Mouse (Mus musculus) neural tube, embryonic 11.5 days (tissue): ENCODE results near the gene Vmn2r117. TPM values are rescaled to one million over a fixed set of nuclear protein-coding genes. Genes with fewer than 3 reads are reported as not detected.
"Not testable (repeated sequence)": the region's sequence is repeated elsewhere in the genome, so short reads cannot be mapped to it uniquely, and the experiment has no call there.

Experiments used
- ATAC-seq: fragments of 200-750 bp; cut with Nextera tagmentation; 2 replicates; pipeline ENCODE4 v1.8.0; 2017; ENCODE audit warnings: moderate number of reproducible peaks, mild to moderate bottlenecking, moderate TSS enrichment, moderate library complexity; ENCODE audit not compliant: insufficient read depth, low FRiP score, low TSS enrichment
- DNase-seq: peaks from one replicate; pipeline ENCODE4 v3.0.0-alpha.2; 2015; ENCODE audit warnings: low spot score
- H3K27ac ChIP-seq: fragments of 300-500 bp; sonication (generic); 2 replicates; pipeline ENCODE4 v1.5.1; 2014; ENCODE audit warnings: low read depth, mild to moderate bottlenecking, low read length
- H3K27me3 ChIP-seq: fragments of 300-500 bp; sonication (generic); 2 replicates; pipeline ENCODE4 v1.6.1; 2014; ENCODE audit warnings: mild to moderate bottlenecking, low read length, mixed read lengths; ENCODE audit not compliant: control insufficient read depth, insufficient read depth
- H3K36me3 ChIP-seq: fragments of 300-500 bp; sonication (generic); 2 replicates; pipeline ENCODE4 v1.6.1; 2014; ENCODE audit warnings: mild to moderate bottlenecking, low read length, moderate library complexity, mixed read lengths; ENCODE audit not compliant: control insufficient read depth, insufficient read depth
- H3K4me1 ChIP-seq: fragments of 300-500 bp; sonication (generic); 2 replicates; pipeline ENCODE4 v1.6.1; 2014; ENCODE audit warnings: low read length, mixed read lengths; ENCODE audit not compliant: control insufficient read depth, insufficient read depth
- H3K4me2 ChIP-seq: fragments of 300-500 bp; sonication (generic); 2 replicates; pipeline ENCODE4 v1.6.1; 2014; ENCODE audit warnings: low read depth, mild to moderate bottlenecking, moderate library complexity
- H3K4me3 ChIP-seq: fragments of 300-500 bp; sonication (generic); 2 replicates; pipeline ENCODE4 v1.5.1; 2014; ENCODE audit warnings: low read depth, low read length
- H3K9ac ChIP-seq: fragments of 300-500 bp; sonication (generic); 2 replicates; pipeline ENCODE4 v1.6.1; 2014; ENCODE audit warnings: mild to moderate bottlenecking, low read length
- H3K9me3 ChIP-seq: fragments of 300-500 bp; sonication (generic); 2 replicates; pipeline ENCODE4 v1.6.1; 2016; ENCODE audit warnings: low read length; ENCODE audit not compliant: control insufficient read depth
- WGBS: fragments of 180-500 bp; shearing (Covaris S2); extraction: QIAGEN DNeasy Blood & Tissue Kit; methylation state at CpG from one replicate; pipeline ENCODE4 v1.1.7; 2014; 5-methylcytosine and 5-hydroxymethylcytosine counted together
- polyA plus RNA-seq: library from polyadenylated mRNA; unstranded; fragments of >200 nt; fragmentation: Nextera tagmentation; extraction: Ambion mirVana; gene quantifications from 2 replicates; pipeline ENCODE4 v1.2.1, GENCODE M21; 2014

Vmn2r117 gene
- polyA plus RNA-seq: not detected in 2 replicates

DNA sequence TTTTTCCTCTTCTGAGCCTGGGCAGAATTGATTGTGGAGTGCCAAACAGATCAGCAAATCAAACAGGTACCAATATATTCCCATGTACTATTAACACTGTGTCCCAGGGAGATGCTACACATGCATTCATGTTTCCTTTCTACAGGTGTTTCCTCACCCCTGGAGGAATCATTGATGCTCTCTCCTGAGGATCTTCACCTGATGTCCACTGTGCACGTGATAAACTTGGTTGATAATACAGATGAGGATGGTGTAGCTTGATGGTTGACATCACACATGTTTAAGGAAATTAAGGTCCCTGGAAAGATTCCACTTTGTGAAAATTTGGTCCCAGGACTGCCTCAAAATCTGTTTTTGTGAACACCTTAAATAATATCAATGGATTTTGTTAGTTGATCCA, at the start of gene Vmn2r117:
Vmn2r117 (minus strand) TSS at position 101 of the 400 bp plus-strand sequence.
- H3K27ac ChIP-seq, H3K4me3 ChIP-seq, H3K36me3 ChIP-seq, ATAC-seq, H3K27me3 ChIP-seq, DNase-seq, H3K9me3 ChIP-seq, H3K4me2 ChIP-seq, H3K4me1 ChIP-seq, H3K9ac ChIP-seq: not testable (repeated sequence)
- WGBS: 66% methylated on average over 1 of the region's 1 CpGs

DNA sequence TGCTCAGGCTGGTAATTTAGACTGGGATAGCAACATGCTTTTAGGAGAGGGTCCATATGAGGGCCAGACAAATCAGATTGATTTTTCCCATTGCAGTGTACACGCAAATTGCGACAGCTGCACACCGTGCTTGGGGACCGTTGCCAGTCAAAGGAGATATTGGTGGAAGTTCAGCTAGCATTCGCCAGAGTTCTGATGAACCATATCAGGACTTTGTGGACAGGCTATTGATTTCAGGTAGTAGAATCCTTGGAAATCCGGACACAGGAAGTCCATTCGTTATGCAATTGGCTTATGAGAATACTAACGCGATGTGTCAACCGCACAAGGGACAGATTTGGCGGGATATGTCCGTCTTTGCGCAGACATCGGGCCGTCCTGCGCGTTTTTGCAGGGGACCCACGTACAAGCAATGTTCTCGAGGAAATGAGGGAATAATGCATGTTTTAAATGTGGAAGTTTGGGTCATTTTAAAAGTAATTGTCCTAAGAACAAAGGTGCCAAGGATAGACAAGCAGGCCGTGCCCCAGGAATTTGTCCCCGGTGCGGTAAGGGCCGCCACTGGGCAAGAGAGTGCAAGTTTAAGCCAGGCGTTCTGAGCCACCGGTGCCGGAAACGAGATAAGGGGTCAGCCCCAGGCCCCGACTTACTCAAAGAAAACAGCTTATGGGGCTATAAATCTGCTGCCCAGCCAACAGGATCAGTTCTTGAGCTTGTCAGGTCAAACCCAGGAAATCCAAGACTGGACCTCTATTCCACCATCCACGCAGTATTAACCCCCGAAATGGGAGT, 43.6 kb upstream of the Vmn2r117 start:
- not testable (repeated sequence) for H3K36me3 ChIP-seq, H3K27ac ChIP-seq, H3K4me2 ChIP-seq, ATAC-seq, H3K9ac ChIP-seq, H3K9me3 ChIP-seq, H3K4me1 ChIP-seq, H3K4me3 ChIP-seq, DNase-seq, H3K27me3 ChIP-seq
- 74% methylated on average over 30 of the region's 30 CpGs for WGBS

DNA sequence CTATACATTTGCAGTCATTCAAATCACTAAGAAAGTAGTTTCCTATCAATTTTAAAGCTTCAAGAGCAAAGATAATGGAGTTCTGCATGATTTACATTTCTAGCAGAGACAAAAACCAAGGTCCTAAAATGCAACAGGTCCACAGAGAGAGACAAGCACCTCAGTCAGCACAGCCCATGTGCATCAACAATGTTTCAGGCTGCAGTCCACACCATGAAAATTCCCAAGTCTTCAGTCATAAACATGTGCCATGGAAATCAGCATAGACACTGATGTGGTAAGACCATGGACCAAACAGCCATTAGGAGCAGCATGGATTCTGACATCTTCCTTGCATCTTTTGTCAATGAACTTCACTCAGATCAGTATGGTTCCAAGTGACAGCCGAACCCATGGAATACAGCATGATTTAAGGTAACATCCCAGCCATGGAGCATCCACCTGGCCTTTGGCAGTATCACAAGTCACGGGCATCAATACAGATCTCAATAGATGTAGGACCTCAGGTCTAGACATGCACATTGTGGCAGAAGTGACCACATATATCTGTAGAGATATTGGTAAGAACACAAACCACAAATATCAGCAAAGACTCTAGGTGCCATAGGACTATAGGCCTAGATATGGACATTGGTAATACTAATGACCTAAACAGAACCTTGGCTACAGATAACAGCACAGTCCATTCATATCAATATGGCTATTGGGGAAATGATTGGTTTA, 39.4 kb upstream of the Vmn2r117 start:
- Histone ChIP-seq H3K9ac (no peak overlapping the region), H3K27ac (no peak overlapping the region), H3K4me1 (no peaks in the 10 kb centered on the region), H3K27me3 (no peaks in the 10 kb centered on the region), H3K4me3 (no peak overlapping the region), H3K36me3 (no peaks in the 10 kb centered on the region), H3K9me3 (peaks cover 5% of the 10 kb centered on the region), H3K4me2 (no peak overlapping the region)
- 71% methylated on average over 2 of the region's 2 CpGs for WGBS
- DNase-seq (no peak), ATAC-seq (peak; percentile 27; the same call in 1 of the 2 replicates)

DNA sequence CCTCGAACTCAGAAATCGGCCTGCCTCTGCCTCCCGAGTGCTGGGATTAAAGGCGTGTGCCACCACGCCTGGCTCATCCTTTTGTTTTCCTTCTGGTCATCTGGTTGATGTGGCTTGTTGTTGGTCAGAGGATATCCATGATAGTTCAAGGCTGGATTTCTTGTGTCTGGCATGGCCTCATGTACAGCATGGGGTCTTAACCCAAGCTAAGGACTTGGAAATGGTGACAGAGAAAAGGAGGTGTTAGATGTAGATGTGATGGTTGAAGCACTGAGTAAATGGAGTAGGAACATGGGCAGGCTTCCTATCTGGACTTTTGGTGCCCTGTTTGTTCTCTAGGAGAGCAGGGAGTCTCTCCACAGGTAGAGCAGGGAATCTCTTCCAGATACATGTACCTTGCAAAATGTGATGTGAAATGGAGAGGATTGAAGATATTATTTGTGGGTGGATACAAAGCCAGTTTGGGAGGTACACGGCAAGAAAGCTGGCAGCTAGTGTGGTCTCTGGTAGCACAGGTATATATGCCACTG, 46.3 kb downstream of the Vmn2r117 start:
- 80% methylated on average over 6 of the region's 6 CpGs for WGBS
- Histone ChIP-seq H3K4me3 (no peak overlapping the region), H3K27me3 (no peaks in the 10 kb centered on the region), H3K36me3 (no peaks in the 10 kb centered on the region), H3K4me2 (no peak overlapping the region), H3K9ac (no peak overlapping the region), H3K9me3 (peaks cover 2% of the 10 kb centered on the region; the same call in 1 of the 2 replicates), H3K27ac (no peak overlapping the region), H3K4me1 (no peaks in the 10 kb centered on the region)
- ATAC-seq: peak; percentile 45; the same call in 1 of the 2 replicates
- no peak for DNase-seq

Other genes with a start within 250 kb of the Vmn2r117 start
- not detected in 2 replicates for gene Vmn2r114, start 167.2 kb downstream of the Vmn2r117 start, polyA plus RNA-seq
- gene Vmn2r115, start 136.0 kb downstream of the Vmn2r117 start, polyA plus RNA-seq: not detected in 2 replicates
- not detected in 2 replicates for gene Vmn2r116, start 95.1 kb downstream of the Vmn2r117 start, polyA plus RNA-seq
- 23.4 and 24.3 TPM in 2 replicates for gene Zfp213, start 84.5 kb upstream of the Vmn2r117 start, polyA plus RNA-seq
- 19.7 and 20.3 TPM in 2 replicates for gene Zfp13, start 119.8 kb upstream of the Vmn2r117 start, polyA plus RNA-seq
- gene Zscan10, start 121.2 kb upstream of the Vmn2r117 start, polyA plus RNA-seq: 0.91 TPM in 1 of 2 replicates, not detected in the other
- 0.85 and 0.94 TPM in 2 replicates for gene Mmp25, start 165.6 kb upstream of the Vmn2r117 start, polyA plus RNA-seq
- 0.54 TPM in 1 of 2 replicates, not detected in the other for gene Bicdl2, start 180.8 kb upstream of the Vmn2r117 start, polyA plus RNA-seq
- 52.5 and 60.1 TPM in 2 replicates for gene Hcfc1r1, start 193.9 kb upstream of the Vmn2r117 start, polyA plus RNA-seq
- gene Thoc6, start 194.2 kb upstream of the Vmn2r117 start, polyA plus RNA-seq: 57.8 and 62.4 TPM in 2 replicates
- 2.3 and 3.6 TPM in 2 replicates for gene Tnfrsf12a, start 197.8 kb upstream of the Vmn2r117 start, polyA plus RNA-seq
- 8.7 and 11.1 TPM in 2 replicates for gene Cldn6, start 199.6 kb upstream of the Vmn2r117 start, polyA plus RNA-seq
- gene Cldn9, start 204.3 kb upstream of the Vmn2r117 start, polyA plus RNA-seq: 1.3 and 1.9 TPM in 2 replicates
- gene 1520401A03Rik, start 243.1 kb upstream of the Vmn2r117 start, polyA plus RNA-seq: 0.25 and 0.58 TPM in 2 replicates
- 37.2 and 44.5 TPM in 2 replicates for gene Pkmyt1, start 246.6 kb upstream of the Vmn2r117 start, polyA plus RNA-seq